Mouse (Mus musculus) kidney, adult 8-10 months (tissue): Measurements from ENCODE around the gene Pole3.
"Not testable (repeated sequence)": the region's sequence is repeated elsewhere in the genome, so short reads cannot be mapped to it uniquely, and the experiment has no call there.

Experiments
- DNase-seq, 2 experiments: peaks; one replicate each; pipeline ENCODE4 v3.0.0; 2022

The Pole3 gene

GRCm38 (mm10) chr4:62486162-62486696 lies 38.6 kb downstream of the Pole3 start:
- DNase-seq, result no peak

GRCm38 (mm10) chr4:62485450-62486161 lies 39.3 kb downstream of the Pole3 start:
- DNase-seq, result no peak

DNA sequence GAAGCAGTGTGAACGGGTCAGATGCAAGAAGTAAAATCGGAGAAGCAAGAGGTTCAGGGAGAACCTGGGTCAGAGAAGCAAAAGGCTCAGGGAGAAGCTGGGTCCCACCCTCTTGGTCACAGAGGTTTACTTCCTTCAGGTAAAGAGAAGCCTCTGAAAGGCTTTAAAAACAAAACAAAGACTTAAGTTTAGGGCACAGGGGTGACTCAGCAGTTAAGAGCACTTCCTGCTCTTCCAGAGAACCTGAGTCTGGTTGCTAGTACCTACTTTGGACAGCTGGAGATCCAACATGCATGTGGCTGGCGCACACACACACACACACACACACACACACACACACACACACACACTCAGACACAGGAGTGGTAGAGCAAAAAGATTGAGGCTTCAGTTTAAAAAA lies 39.9 kb downstream of the Pole3 start:
- no peak for DNase-seq

GRCm38 (mm10) chr4:62480709-62481605 lies 43.9 kb downstream of the Pole3 start:
- peak; percentile 25 to 45 for DNase-seq

DNA sequence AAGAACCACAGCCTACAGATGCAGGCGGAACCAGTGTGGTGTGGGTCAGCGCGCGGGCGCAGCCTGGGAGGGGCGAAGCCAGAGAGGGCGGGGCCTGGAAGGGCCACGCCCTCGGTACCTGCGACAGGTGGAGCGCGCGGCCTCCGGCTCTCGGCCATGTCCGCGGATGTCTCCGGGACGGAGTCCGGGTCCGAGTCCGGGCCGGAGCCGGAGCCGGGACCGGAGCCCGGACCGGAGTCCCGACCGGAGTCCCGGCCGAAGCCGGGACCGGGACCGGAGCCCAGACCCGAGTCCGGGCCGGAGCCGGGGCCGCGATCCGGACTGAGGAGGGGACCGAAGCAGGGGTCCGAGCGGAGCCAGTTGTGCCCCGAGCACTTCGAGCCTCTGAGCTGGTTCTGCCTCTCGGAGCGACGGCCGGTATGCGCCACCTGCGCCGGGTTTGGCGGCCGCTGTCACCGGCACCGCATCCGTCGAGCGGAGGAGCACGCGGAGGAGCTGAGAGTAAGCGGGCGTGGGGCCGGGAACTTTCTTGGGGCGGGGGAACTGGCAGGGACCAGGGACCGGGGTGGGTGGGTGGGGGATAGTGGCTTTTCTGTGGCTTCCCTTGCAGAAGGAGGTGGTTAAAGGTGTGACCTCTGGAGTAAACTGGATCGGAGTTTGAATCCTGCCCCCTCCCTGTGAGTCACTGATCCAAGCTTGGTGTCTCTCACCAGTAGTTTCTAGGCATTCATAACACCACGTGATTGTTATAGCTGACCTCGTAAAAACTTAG lies 44.7 kb downstream of the Pole3 start, which contains the start of gene Bspry:
Bspry (plus strand) TSS at position 117 of the 772 bp plus-strand sequence.
- DNase-seq, result peak; percentile 75 to 82

DNA sequence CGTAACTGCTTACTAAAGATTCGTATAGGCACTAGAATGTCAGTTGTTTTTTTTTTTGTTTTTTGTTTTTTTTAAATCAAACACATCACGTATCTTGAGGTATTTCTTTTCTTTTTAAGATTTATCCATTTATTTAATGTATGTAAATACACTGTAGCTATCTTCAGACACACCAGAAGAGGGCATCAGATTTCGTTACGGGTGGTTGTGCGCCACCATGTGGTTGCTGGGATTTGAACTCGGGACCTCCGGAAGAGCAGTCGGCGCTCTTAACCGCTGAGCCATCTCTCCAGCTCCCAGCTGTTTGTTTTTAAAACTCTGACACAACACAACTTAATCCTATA lies 45.3 kb downstream of the Pole3 start:
- DNase-seq, result not testable (repeated sequence)

DNA sequence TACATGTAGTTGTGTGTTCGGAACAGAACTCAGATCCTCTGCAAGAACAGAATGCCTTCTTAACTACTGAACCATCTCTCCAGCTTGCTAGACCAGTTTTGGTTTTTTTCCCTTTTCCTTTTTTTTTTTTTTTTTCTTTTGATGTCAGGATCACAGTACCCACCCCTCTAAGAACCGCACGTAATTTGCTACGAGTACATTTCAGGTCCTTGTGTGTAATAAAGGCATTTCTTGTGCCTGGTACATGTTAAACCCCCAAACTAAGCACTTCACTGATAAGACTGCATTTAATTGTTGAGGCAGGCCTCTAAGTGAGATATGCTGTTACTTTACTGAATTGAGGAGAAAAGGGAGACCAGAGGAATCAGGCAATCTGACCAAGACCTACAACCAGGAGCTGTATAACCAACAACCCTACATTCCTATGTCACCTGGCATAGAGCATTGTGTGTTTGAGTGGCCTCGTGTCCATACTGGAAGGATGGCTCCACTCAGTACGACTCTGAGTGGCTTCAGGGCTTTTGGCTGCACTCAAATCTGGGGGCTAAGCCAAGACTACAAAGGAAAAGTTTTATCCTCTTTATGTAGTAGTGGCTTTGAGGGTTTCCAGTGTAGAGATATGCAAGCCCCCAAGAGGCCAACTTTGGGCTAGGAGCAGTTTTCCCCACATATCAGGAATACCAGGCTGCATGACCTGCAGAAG lies 47.2 kb downstream of the Pole3 start:
- DNase-seq, result no peak

GRCm38 (mm10) chr4:62475793-62476192 lies 49.1 kb downstream of the Pole3 start:
- no peak for DNase-seq

DNA sequence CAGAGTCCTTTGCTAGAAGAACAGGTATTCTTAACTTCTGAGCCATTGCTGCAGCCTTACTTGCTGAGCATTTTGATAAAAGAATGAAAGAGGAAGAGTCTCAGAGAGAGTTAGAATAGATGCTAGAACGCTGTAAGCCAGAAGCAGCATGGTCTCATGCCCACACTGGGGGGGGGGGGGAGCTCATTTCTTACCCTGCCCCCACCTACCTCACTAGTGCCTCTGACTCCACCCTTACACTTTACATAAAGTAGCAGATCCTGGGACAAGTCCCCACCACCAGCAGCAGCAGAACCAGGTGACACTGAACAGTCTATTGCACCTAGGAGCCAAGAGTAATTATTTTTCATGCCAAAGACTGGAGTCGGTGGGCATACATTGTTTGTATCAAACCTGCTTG lies 49.7 kb downstream of the Pole3 start:
- DNase-seq, result no peak
